Mouse (Mus musculus) left cerebral cortex, adult 9 months (tissue): Measurements from ENCODE around the gene 2610528J11Rik.
A peak's percentile ranks its signal among the peaks of the same experiment; 100 is the strongest.
"Not testable (repeated sequence)": the region's sequence is repeated elsewhere in the genome, so short reads cannot be mapped to it uniquely, and the experiment has no call there.

Experiments used
- DNase-seq, 2 experiments: peaks; one replicate each; pipeline ENCODE4 v3.0.0; 2022; ENCODE audit warnings: low spot score in 2 of 2

Gene 2610528J11Rik

GRCm38 (mm10) chr4:118542510-118543157, 15.8 kb downstream of the 2610528J11Rik start:
- DNase-seq: peak in 1 of 2 experiments; percentile 32

- peak in 1 of 2 experiments; percentile 67 for DNase-seq
These were observed 16.3 kb downstream of the 2610528J11Rik start for GRCm38 (mm10) chr4:118543158-118543530.

GRCm38 (mm10) chr4:118543592-118544260, 16.9 kb downstream of the 2610528J11Rik start, which contains the start of gene Tmem125:
TSS of gene Tmem125 (minus strand) at chr4:118544044.
- DNase-seq: peak in 1 of 2 experiments; percentile 32

GRCm38 (mm10) chr4:118544441-118545127, 17.8 kb downstream of the 2610528J11Rik start:
- no peak for DNase-seq

DNA sequence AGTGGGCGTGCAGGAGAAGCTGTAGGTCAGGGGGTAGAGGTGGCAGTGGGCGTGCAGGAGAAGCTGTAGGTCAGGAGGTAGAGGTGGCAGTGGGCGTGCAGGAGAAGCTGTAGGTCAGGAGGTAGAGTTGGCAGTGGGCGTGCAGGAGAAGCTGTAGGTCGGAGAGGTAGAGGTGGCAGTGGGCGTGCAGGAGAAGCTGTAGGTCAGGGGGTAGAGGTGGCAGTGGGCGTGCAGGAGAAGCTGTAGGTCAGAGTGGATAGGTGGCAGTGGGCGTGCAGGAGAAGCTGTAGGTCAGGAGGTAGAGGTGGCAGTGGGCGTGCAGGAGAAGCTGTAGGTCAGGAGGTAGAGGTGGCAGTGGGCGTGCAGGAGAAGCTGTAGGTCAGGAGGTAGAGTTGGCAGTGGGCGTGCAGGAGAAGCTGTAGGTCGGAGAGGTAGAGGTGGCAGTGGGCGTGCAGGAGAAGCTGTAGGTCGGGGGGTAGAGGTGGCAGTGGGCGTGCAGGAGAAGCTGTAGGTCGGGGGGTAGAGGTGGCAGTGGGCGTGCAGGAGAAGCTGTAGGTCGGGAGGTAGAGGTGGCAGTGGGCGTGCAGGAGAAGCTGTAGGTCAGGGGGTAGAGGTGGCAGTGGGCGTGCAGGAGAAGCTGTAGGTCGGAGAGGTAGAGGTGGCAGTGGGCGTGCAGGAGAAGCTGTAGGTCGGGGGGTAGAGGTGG, 20.8 kb downstream of the 2610528J11Rik start:
- DNase-seq: peak; percentile 56 to 65

- not testable (repeated sequence) for DNase-seq
These were observed 21.3 kb downstream of the 2610528J11Rik start for GRCm38 (mm10) chr4:118548130-118548480.

DNA sequence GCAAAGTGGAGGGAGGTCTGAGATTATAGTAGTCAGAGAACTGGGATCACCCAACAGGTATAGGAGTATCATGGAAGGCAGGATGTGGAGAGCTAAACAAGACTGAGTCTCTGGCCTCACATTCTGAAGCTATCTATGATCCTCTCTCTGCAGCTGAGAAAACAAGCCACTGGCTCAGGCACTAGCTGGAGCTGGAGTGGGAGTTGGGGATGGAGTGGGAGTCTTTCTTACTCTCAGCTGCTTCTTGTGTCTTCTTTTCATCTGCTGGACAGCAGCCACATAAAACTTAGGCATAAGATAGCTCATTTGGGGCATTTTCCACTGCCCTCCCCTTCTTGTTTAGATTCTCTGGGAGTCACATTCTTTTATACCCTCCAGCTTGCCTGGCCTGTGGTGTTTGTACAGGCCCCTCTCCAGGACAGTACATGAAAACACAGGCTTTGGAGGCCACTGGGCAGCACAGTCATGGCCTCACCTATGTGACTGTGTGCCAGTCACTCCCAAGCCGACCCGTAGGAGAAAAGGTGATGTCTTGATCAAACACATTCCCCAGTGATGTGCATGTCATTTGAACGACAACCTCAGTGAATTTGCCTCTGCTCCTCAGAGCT, 26.3 kb downstream of the 2610528J11Rik start:
- peak in 1 of 2 experiments; percentile 21 for DNase-seq

DNA sequence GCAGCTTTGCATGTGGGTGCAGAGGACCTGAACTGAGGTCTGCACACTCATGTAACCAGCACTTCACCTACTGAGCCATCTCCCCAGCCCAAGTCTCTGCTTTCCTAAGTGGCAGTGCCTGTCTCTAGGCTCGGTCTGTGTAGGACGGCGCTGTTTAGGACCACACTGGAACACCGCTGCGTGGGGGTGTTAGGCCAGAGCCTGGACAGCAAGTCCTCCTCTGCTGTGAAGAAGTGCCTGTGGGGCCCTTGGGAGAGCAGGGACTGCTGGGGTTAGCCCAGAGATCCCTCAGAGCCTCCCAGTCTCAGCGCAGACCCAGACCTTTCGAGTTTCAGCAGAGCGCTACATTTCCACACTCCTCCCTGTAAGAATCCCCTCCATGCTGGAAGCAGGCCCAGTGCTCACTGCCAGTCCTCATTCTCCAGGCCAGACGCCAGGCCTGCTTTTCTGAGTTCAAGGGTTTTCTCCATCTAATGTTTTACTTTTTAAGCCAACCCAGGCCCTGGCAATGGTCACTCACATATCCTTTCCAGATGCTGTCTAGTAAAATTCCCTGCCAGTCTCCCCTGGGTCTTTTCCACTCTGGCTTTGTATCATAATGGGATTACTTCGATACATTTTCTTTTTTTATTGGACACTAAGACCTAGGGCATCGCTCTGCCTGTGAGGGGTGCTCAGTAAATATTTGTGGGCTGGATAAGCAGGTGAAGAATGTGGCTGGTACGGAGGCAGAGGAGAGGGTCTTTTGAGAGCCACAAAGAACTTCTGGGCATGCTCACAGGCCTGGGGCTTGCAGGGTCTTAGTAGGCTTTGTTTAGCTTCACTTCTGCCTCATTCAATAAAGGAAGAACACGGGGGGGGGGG, 37.5 kb downstream of the 2610528J11Rik start:
- no peak for DNase-seq

DNA sequence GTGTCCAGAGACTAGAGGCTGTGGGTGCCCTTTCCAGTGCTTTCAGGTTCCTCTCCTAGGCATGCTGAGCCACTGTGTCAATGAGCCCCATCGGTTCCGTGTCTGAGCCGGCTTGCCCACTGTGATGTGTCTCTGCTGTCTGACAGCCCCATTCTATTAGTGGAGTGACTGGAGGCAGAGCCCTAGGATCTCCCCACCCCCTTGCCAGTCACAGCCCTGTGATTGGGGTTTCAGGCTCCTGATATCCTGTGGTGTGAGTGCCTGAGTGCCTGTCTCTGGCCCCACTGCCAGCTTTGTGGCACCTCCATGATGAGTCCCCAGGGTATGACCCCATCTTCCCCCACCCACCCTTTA, 38.1 kb downstream of the 2610528J11Rik start:
- DNase-seq: no peak

GRCm38 (mm10) chr4:118566161-118566676, 39.4 kb downstream of the 2610528J11Rik start:
- DNase-seq: peak in 1 of 2 experiments; percentile 62

DNA sequence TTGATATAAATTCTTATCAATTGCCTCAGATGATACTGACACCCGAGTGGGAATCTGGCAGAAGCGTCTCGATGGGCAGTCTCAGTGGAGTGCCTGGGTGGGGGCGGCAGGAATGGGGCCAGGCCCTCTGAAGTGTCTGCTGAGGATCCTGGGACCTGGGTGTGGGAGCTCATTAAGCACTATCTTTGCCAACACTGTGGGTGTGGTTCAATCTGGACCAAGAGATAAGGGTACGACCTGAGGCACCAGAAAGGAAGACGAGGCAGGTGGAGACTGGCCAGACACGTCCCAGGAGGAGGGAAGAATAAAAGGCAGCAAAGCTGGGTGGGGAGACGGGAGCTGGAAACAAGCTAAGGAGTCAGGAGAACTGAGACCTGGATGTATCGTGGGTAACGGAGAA, 41.9 kb downstream of the 2610528J11Rik start:
- no peak for DNase-seq

- DNase-seq: no peak
These were observed 42.5 kb downstream of the 2610528J11Rik start for GRCm38 (mm10) chr4:118569320-118569719.

DNA sequence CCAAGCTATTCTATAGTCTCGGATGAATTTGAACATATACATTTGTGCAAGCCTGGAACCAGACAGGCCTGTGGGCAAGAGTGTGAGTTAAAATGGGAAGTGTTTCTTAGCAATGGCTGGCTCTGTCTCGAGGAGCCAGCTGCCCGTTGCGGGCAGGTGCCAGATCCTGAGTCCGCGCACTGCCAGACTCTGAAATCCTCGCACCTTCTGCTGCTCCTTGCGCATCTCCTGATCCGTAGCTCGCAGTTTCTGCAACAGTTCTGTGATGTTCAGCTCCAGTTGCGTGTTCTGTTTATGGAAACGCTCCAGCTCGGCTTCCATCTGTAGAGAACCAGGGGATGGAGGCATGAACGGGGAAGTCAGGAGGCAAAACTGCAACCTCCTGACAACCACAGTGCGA, 44.6 kb downstream of the 2610528J11Rik start:
- DNase-seq: peak; percentile 61 to 81

- DNase-seq: peak in 1 of 2 experiments; percentile 93
These were observed 49.3 kb downstream of the 2610528J11Rik start for GRCm38 (mm10) chr4:118576097-118576496.

DNA sequence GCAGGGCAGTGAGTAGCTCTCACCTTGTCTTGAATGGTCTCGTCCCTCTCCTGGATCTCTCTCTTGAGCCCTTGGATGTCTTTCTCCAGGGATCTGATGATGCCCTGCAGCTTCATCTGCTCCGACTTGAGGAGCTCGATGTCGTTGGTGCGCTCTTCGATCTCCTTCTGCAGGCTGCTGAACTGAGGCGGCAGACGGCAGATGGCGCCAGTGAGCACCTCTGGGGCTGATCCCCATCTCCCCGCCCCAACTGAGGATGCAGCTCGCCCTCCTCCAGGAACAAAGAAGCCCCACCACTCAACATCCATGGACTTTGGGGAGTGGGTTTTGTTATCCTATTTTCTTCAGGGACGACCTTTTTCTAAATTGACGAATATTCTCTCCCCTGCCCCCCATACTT, 52.5 kb downstream of the 2610528J11Rik start:
- no peak for DNase-seq
